Mouse (Mus musculus) lung, postnatal 14 days (tissue): ENCODE measurements around the gene 4933402J07Rik.
A peak's percentile ranks its signal among the peaks of the same experiment; 100 is the strongest.

ENCODE experiments used
- DNase-seq: peaks from one replicate; pipeline ENCODE4 v3.0.0; 2021

The 4933402J07Rik gene

GRCm38 (mm10) chr8:87563553-87563952 is at the start of gene 4933402J07Rik:
Gene 4933402J07Rik (plus strand): TSS chr8:87563853.
- DNase-seq = no peak

DNA sequence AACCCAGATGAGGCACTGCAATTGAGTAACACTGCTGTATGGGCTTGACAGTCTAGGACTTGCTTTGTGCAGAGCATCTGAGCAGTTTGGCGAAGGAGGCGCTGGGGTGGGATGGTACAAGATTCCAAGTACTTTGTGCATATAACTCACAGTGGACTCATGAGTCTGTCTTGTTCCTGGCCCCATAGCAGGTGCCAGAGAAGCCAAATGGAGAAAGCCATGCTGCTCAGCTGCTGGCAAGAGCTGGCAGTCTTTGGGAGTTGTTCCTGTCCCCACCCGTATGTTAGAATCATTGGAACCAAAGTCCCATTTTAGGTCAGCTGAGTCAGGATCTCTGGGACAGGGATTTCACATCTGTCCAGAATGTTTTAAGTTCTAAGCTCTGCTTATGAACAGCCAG is 46.5 kb upstream of the 4933402J07Rik start:
- no peak for DNase-seq

DNA sequence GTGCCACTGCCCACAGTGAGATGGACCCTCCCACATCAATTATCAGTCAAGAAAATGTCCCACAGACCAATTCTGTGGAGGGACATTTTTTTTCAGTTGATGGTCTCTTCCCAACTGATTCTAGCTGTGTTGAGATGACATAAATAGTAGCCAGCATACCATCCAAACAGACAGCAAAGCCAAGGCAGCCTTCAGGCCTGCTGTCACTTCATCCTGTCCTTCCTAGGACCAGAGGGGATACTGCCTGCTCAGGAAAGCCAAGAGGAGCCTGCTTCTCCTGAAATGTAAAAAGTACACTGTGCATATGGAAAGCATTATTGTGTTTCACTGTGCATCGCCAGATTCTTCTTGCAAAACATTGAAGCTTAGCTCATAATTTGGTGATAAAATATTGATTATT is 38.6 kb upstream of the 4933402J07Rik start:
- no peak for DNase-seq

DNA sequence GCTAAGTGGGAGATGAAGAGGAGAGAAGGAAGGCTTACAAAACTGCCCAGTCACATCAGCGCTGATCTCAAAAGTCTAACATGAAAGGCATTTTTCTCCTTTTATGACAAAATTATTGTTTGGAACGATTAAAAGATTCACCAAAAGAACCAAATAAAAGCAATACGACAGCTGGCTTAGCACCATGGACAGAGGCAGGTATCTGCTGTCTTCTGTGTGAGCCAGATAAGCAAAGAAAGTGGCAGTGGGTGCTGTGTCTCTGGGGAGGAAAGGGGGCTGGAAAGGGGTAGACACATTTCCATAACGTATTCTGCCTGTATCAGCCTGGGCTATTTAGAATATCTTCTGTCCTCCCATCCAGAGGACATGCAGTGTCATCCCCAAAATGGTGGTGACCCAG is 32.5 kb upstream of the 4933402J07Rik start:
- no peak for DNase-seq

DNA sequence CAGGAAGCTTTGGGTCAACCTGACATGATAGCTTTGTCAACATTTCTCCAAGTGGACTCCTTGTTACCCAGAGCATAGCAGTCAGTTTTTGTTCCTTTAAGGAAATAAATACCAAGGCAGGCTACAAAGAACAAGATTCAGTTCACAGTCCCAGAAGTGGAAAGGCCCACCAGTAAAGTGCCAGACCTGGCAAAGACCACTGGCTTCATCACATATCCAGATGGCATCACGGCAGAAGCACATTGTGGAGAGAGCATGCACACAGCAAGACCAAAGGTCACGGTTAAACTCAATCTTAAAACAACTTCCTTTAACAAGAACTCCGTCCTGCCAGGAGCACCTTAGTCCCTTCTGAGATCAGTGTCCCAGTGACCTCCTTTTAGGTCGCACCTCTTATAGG is 30.2 kb upstream of the 4933402J07Rik start:
- DNase-seq = no peak

DNA sequence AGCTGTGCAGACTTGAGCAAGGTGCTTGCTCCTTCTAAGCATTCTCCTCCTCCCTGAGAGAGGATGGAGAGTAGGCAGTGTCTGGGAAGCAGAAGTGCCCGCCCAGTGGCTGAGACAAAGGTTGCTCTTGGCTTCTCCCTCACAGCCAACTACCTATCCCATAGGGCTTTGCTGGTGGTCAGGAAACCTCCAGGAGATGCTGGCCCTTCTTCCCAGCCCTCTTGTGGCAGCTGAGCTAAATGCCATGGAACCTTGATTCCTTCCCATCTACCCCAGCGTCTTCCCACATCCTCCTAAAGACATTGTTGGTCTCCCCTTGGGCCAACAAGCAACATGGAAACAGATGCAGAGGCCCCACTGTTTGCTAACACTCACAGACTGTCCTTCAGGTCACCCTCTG is 28.8 kb upstream of the 4933402J07Rik start:
- DNase-seq = no peak

- peak; percentile 82 for DNase-seq
These were observed 26.9 kb upstream of the 4933402J07Rik start for GRCm38 (mm10) chr8:87536615-87537329.

DNA sequence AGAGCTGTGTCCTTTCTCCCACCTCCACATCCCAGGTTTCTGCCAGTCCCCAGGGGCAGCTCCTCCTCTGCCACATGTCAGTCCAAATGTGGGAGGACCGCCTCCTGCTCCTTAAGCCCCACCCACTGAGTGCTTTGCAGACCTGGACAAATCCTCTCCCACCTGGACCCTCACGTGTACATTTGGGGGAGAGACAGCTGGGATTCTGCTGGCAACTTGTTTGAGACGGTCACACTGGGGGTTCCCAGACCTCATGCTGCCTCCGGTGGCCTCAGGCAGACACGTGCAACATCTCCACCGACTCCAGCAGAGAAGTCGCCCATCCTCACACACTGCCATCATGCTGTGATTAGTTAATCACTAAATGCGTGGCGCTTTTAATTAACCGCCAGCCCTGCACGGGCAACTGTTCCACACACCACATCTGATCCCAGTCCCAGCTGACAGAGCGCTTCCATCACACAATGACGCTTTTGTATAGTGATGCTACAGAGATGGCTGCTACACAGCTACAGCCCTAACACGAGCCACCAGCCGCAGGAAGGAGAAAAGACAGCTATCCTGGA is 23.7 kb upstream of the 4933402J07Rik start:
- no peak for DNase-seq

GRCm38 (mm10) chr8:87549881-87550280 is 13.8 kb upstream of the 4933402J07Rik start:
- no peak for DNase-seq

GRCm38 (mm10) chr8:87552801-87553200 is 10.9 kb upstream of the 4933402J07Rik start:
- DNase-seq = no peak

DNA sequence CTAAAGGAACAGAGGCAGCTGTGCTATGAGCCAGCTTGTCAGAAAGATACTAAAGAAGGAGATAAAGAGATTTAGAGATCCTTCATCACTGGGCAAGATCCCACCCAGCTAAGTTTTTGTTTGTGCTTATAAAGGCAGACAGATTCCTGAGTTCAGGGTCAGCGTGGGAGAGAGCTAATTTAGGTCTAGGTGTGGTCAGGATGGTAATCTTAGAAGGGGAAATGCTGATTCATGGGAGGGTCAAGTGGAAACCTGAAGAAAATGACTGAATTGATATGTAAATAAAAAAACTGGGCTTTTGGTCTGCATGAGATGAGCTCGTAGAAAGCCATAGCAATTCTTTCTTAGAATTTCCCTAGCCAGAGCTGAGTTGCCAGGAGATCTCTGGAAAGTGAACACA is 2.9 kb upstream of the 4933402J07Rik start:
- DNase-seq = no peak

DNA sequence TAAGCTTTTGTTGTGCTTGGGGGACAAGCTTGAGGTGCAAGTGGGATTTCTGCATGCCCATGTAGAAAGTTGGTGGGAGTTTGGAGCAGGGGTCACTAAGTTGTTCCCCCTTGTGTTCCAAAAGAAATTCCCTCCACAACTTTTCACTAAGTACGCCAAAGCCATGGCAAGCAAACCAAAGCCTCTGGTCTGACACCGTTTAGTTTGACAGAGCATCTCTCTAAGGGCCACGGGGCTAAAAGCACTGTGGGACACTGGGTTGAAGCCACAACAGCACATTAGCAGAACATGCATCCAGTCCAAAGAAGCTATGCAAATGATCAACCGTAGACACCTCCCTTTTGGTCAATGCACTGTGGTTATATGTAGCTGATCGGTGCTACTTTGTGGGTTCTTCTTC is 5.5 kb downstream of the 4933402J07Rik start:
- DNase-seq = no peak

GRCm38 (mm10) chr8:87569706-87570563 is 6.3 kb downstream of the 4933402J07Rik start:
- peak; percentile 24 for DNase-seq

DNA sequence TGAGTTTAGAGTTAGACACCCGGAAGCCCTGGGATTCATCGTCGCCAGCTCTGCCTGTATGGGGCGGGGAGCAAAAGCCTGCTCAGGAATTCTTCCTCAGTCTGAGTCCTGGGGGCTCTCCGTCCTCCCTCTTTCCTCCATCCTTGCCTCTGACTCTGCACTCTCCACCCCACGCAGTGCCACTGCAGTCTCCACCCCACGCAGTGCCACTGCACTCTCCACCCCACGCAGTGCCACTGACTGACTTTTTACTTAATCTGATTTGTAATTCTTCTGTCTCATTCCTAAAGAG is 6.9 kb downstream of the 4933402J07Rik start:
- no peak for DNase-seq

- no peak for DNase-seq
These were observed 7.2 kb downstream of the 4933402J07Rik start for GRCm38 (mm10) chr8:87570880-87571279.

GRCm38 (mm10) chr8:87594272-87594671 is 30.6 kb downstream of the 4933402J07Rik start:
- peak; percentile 58 for DNase-seq

DNA sequence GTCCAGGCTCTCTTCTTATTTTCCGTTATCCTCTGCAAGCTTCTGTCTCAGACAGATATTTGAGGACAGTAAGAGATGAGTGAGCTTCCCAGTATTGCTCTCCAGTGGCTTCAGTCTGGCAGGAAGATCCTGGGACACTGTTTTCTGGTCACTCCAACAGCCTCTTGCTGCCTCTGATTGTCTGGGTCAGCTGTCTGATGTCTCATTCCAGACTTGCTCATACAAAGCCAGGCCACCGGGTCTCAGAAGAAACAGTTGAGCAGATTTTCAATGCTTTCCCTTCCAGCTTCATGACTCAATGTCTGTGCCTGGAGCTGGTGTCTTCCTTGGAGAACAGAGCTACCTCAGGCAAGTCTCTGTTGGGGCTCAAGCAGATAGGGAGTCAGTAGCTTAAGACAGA is 39.1 kb downstream of the 4933402J07Rik start:
- no peak for DNase-seq

DNA sequence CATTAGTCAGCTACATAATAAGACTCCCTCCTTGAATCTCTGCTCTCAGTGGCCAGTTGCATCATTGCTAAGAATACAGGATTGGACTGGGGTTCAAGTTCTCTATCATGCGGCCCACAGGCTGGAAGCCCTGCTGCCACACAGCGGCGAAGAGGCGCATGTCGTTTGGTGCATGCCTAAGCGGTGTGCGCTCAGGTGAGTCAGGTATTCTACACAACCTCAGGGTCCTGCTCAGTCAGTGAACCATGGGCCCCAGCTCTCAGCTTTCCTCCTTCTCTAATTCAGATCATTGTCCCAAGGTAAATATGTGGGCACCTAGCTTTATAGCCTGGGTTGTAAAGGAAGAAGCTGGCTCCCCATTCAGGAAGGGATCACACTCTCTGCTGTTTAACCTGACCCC is 45.5 kb downstream of the 4933402J07Rik start:
- DNase-seq = no peak

DNA sequence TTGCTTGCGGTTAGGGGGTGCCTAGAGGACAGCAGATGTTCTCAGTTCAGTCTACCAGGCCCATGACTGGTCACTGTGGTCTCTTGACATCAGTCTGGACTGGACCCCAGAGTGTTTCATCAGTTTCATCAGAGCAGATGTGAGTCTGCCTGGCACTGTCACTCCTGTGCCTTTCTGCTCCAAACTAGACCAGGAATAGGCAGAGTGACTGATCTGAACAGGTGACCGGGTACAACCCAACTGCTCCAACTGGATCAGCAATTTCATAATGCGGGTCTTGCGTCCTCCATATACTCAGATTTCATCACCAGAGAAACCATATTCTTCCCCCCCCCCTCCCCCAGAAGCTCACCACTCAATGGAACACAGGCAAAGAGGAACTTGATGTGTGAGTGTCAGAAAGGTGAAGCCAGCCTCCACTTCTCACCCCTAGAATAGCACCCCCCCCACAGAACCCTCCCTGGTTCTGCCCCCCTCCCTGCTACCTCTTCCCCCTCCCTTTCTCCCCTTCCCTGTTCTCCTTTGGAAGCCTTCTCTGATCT is 46.1 kb downstream of the 4933402J07Rik start:
- no peak for DNase-seq

DNA sequence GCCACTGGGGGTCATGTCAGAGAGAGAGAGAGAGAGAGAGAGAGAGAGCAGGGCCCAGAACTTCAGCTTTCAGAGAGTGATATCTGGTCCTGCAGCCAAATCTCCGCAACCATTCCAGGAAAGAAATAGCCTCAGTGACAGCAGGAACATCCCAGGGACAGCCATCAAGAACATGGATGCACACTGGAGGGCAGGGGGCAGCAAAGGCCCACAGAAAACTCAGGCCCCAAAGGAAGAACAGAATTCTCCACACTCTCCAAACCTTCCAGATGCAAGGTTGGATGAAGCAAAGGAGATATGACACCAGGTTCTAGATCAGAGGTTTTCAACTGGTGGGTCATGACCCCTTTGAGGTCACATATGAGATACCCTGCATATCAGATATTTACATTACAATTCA is 50.0 kb downstream of the 4933402J07Rik start:
- no peak for DNase-seq

GRCm38 (mm10) chr8:87619118-87619517 is 55.5 kb downstream of the 4933402J07Rik start:
- peak; percentile 13 for DNase-seq

DNA sequence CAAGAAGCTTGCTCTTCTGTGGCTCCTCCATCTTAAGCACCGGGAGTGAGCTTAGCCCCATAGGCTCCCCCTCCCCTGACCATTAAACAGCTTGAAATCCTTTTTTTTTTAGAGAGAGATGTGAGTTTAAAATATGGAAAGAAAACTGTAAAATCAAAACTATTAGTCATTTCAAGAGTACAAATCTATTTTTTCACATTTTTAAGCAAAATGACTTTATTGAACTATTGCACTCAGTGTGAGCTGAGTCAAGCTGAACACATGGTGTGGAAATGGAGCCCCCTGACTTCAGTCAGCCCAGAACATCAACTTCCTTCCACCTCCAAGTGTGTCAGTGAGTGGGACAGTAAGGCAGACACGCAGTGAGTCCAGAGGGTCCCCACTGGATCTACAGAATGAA is 55.9 kb downstream of the 4933402J07Rik start:
- no peak for DNase-seq

DNA sequence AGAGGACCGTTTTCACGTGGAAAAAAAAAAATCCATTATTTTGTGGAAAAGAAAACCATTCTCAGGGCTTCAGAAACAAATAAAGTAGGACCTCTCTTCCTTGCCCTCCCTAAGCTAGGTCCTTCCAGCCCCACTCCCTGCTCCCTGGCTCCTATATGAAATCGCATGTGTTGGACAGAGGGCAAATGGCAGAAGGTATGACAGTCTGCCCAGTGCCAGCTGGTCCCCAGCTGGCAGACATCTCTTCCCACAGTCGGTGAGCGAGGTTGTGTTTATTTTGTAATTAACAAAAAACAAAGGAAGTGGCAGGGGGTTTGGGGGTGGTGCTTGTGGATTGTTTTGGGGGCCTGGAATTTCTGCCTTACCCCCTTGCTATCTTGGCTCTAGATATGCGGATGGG is 56.6 kb downstream of the 4933402J07Rik start:
- no peak for DNase-seq

- no peak for DNase-seq
These were observed 57.5 kb downstream of the 4933402J07Rik start for GRCm38 (mm10) chr8:87621181-87621580.
